Mouse (Mus musculus) left cerebral cortex, postnatal 4 days (tissue): ENCODE data around the gene Zfp626. TPM values are rescaled to one million over a fixed set of nuclear protein-coding genes. Genes with fewer than 3 reads are reported as not detected.
"Not testable (repeated sequence)": the region's sequence is repeated elsewhere in the genome, so short reads cannot be mapped to it uniquely, and the experiment has no call there.

ENCODE experiments used
- DNase-seq: peaks from one replicate; pipeline ENCODE4 v3.0.0-alpha.2; 2022
- intact Hi-C: fragments of 180-260 bp; cut with DNase I; formaldehyde crosslinking; loops from one replicate; pipeline ENCODE4 v1.15.1; 2025
- total RNA-seq, 2 experiments: library from RNA; stranded (reverse); gene quantifications; 2 replicates each; pipeline ENCODE4 v1.2.3; 2021

Gene Zfp626
- total RNA-seq, 2 experiments from 2014 or later = 8.2 to 9.2 TPM

- intact Hi-C loops = loop anchor here (10.0 kb wide), 1 partner anchor 65 kb away; the partner anchor contains the start of gene Zfp974
- peak; percentile 18 for DNase-seq
These were observed 52.6 kb downstream of the Zfp626 start for GRCm38 (mm10) chr7:27859301-27860251.

- intact Hi-C loops = loop anchor here (10.0 kb wide), 1 partner anchor 64 kb away; the partner anchor contains the start of gene Zfp974
- peak; percentile 43 for DNase-seq
These were observed 53.6 kb downstream of the Zfp626 start for GRCm38 (mm10) chr7:27860396-27861235.

GRCm38 (mm10) chr7:27862578-27862977 is 55.6 kb downstream of the Zfp626 start:
- intact Hi-C loops = loop anchor here (10.0 kb wide), 1 partner anchor 62 kb away; the partner anchor contains the start of gene Zfp974
- not testable (repeated sequence) for DNase-seq

Other genes with a start within 250 kb of the Zfp626 start
- gene Akt2, start 215.6 kb upstream of the Zfp626 start, total RNA-seq = 10 to 100 TPM; 68.1 to 72.0 TPM
- gene Ttc9b, start 153.3 kb upstream of the Zfp626 start, total RNA-seq = 10 to 100 TPM; 80.0 to 91.0 TPM
- gene Map3k10, start 132.6 kb upstream of the Zfp626 start, total RNA-seq = 100 to 1,000 TPM; 162 to 170 TPM
- gene Zfp607b, start 117.9 kb upstream of the Zfp626 start, total RNA-seq = 10 to 100 TPM; 10.1 to 11.4 TPM
- gene Zfp60, start 75.8 kb upstream of the Zfp626 start, total RNA-seq = 10 to 100 TPM; 55.0 to 65.2 TPM
- 1 to 10 TPM; 5.8 to 6.2 TPM for gene Zfp59, start 31.4 kb downstream of the Zfp626 start, total RNA-seq
- 1 to 10 TPM; 3.6 to 4.0 TPM for gene Zfp607a, start 50.3 kb downstream of the Zfp626 start, total RNA-seq
- 10 to 100 TPM; 19.6 to 20.8 TPM for gene Zfp974, start 122.3 kb downstream of the Zfp626 start, total RNA-seq
- gene Zfp780b, start 172.0 kb downstream of the Zfp626 start, total RNA-seq = 10 to 100 TPM; 27.8 to 28.5 TPM
- 1 to 10 TPM; 8.7 to 8.9 TPM for gene Zfp850, start 206.9 kb downstream of the Zfp626 start, total RNA-seq
- gene Psmc4, start 242.9 kb downstream of the Zfp626 start, total RNA-seq = 100 to 1,000 TPM; 139 to 142 TPM